Mouse (Mus musculus) neural tube, embryonic 14.5 days (tissue): ENCODE measurements at regions not wholly inside any gene's neighbourhood (a gene's known extent, or its start where the extent isn't known, plus 50 kb on each side); places are given as distances from the start of the nearest gene placed in this dataset.

ENCODE experiments used
- ATAC-seq: fragments of 200-750 bp; cut with Nextera tagmentation; 2 replicates; pipeline ENCODE4 v1.8.0; 2017; ENCODE audit warnings: low read depth, mild to moderate bottlenecking, moderate TSS enrichment, moderate library complexity
- H3K27ac ChIP-seq: fragments of 300-500 bp; sonication (generic); 2 replicates; pipeline ENCODE4 v1.5.1; 2014; ENCODE audit warnings: low read depth, mild to moderate bottlenecking, control low read depth, low read length, moderate library complexity, mixed read lengths
- H3K27me3 ChIP-seq: fragments of 300-500 bp; sonication (generic); 2 replicates; pipeline ENCODE4 v1.6.1; 2014; ENCODE audit warnings: low read length; ENCODE audit not compliant: control insufficient read depth, insufficient read depth
- H3K36me3 ChIP-seq: fragments of 300-500 bp; sonication (generic); 2 replicates; pipeline ENCODE4 v1.6.1; 2014; ENCODE audit warnings: low read length, mixed read lengths; ENCODE audit not compliant: control insufficient read depth, insufficient read depth
- H3K4me1 ChIP-seq: fragments of 300-500 bp; sonication (generic); 2 replicates; pipeline ENCODE4 v1.6.1; 2014; ENCODE audit warnings: low read length; ENCODE audit not compliant: control insufficient read depth, insufficient read depth
- H3K4me2 ChIP-seq: fragments of 300-500 bp; sonication (generic); 2 replicates; pipeline ENCODE4 v1.6.1; 2014; ENCODE audit warnings: mild to moderate bottlenecking, low read depth, low read length, control low read depth
- H3K4me3 ChIP-seq: fragments of 300-500 bp; sonication (generic); 2 replicates; pipeline ENCODE4 v1.5.1; 2014; ENCODE audit warnings: low read depth, low read length, control low read depth, mixed read lengths
- H3K9ac ChIP-seq: fragments of 300-500 bp; sonication (generic); replicated peaks from 2 replicates; pipeline ENCODE4 v1.6.1; 2014; ENCODE audit warnings: low read depth, mild to moderate bottlenecking, control low read depth, low read length, mixed read lengths
- H3K9me3 ChIP-seq: fragments of 300-500 bp; sonication (generic); 2 replicates; pipeline ENCODE4 v1.6.1; 2016; ENCODE audit warnings: low read length; ENCODE audit not compliant: control insufficient read depth
- WGBS: fragments of 180-500 bp; shearing (Covaris S2); extraction: QIAGEN DNeasy Blood & Tissue Kit; methylation state at CpG from one replicate; pipeline ENCODE4 v1.1.7; 2014; 5-methylcytosine and 5-hydroxymethylcytosine counted together

- Histone ChIP-seq H3K4me1 (no peaks in the 10 kb centered on the region), H3K9ac (no peak overlapping the region), H3K9me3 (no peaks in the 10 kb centered on the region), H3K36me3 (no peaks in the 10 kb centered on the region), H3K4me3 (no peak overlapping the region), H3K4me2 (no peak overlapping the region), H3K27ac (no peak overlapping the region), H3K27me3 (no peaks in the 10 kb centered on the region)
- no peak for ATAC-seq
- WGBS = 55% methylated on average over 9 of the region's 9 CpGs
Observed at GRCm38 (mm10) chr13:60071595-60071994, 105.6 kb downstream of the Gas1 start.

- no peaks in the 10 kb centered on the region for H3K4me1 ChIP-seq
- no peaks in the 10 kb centered on the region for H3K36me3 ChIP-seq
- ATAC-seq = no peak
- no peaks in the 10 kb centered on the region for H3K9me3 ChIP-seq
- 64% methylated on average over 9 of the region's 9 CpGs for WGBS
- no peaks in the 10 kb centered on the region for H3K27me3 ChIP-seq
- H3K4me3 ChIP-seq = no peak overlapping the region
- no peak overlapping the region for H3K9ac ChIP-seq
- H3K27ac ChIP-seq = no peak overlapping the region
- no peak overlapping the region for H3K4me2 ChIP-seq
Observed at GRCm38 (mm10) chr13:60069196-60069595, 108.0 kb downstream of the Gas1 start.

- no peak overlapping the region for H3K27ac ChIP-seq
- no peaks in the 10 kb centered on the region for H3K4me1 ChIP-seq
- no peak overlapping the region for H3K4me2 ChIP-seq
- H3K36me3 ChIP-seq = no peaks in the 10 kb centered on the region
- H3K4me3 ChIP-seq = no peak overlapping the region
- no peak overlapping the region for H3K9ac ChIP-seq
- H3K9me3 ChIP-seq = no peaks in the 10 kb centered on the region
- ATAC-seq = no peak
- WGBS = 82% methylated on average over 9 of the region's 9 CpGs
- H3K27me3 ChIP-seq = no peaks in the 10 kb centered on the region
Observed at GRCm38 (mm10) chr13:60067325-60067724, 109.8 kb downstream of the Gas1 start.

- Histone ChIP-seq H3K4me2 (no peak overlapping the region), H3K27me3 (no peaks in the 10 kb centered on the region), H3K9me3 (no peaks in the 10 kb centered on the region), H3K4me3 (no peak overlapping the region), H3K9ac (no peak overlapping the region), H3K27ac (no peak overlapping the region), H3K4me1 (no peaks in the 10 kb centered on the region), H3K36me3 (no peaks in the 10 kb centered on the region)
- WGBS = 84% methylated on average over 6 of the region's 6 CpGs
- no peak for ATAC-seq
Observed at GRCm38 (mm10) chr13:60061589-60061988, 115.6 kb downstream of the Gas1 start.

GRCm38 (mm10) chr13:60057761-60058274 lies 119.3 kb downstream of the Gas1 start:
- H3K4me2 ChIP-seq = no peak overlapping the region
- no peaks in the 10 kb centered on the region for H3K27me3 ChIP-seq
- H3K9me3 ChIP-seq = no peaks in the 10 kb centered on the region
- no peak overlapping the region for H3K9ac ChIP-seq
- H3K36me3 ChIP-seq = no peaks in the 10 kb centered on the region
- no peak for ATAC-seq
- WGBS = 33% methylated on average over 13 of the region's 13 CpGs
- H3K27ac ChIP-seq = no peak overlapping the region
- no peaks in the 10 kb centered on the region for H3K4me1 ChIP-seq
- no peak overlapping the region for H3K4me3 ChIP-seq

- no peak for ATAC-seq
- WGBS = 50% methylated on average over 3 of the region's 3 CpGs
- no peaks in the 10 kb centered on the region for H3K4me1 ChIP-seq
Observed at GRCm38 (mm10) chr13:60054531-60054930, 122.6 kb downstream of the Gas1 start.

GRCm38 (mm10) chr13:60054081-60054480 lies 123.1 kb downstream of the Gas1 start:
- H3K27ac ChIP-seq = no peak overlapping the region
- H3K4me3 ChIP-seq = no peak overlapping the region
- no peak overlapping the region for H3K4me2 ChIP-seq
- ATAC-seq = no peak
- WGBS = 68% methylated on average over 9 of the region's 9 CpGs
- H3K27me3 ChIP-seq = no peaks in the 10 kb centered on the region
- no peaks in the 10 kb centered on the region for H3K4me1 ChIP-seq
- H3K9ac ChIP-seq = no peak overlapping the region
- H3K36me3 ChIP-seq = no peaks in the 10 kb centered on the region
- no peaks in the 10 kb centered on the region for H3K9me3 ChIP-seq

More at GRCm38 (mm10) chr13:60054531-60054930, 122.6 kb downstream of the Gas1 start:
- Histone ChIP-seq H3K27ac (no peak overlapping the region), H3K9me3 (no peaks in the 10 kb centered on the region), H3K9ac (no peak overlapping the region), H3K27me3 (no peaks in the 10 kb centered on the region), H3K4me3 (no peak overlapping the region), H3K4me2 (no peak overlapping the region), H3K36me3 (no peaks in the 10 kb centered on the region)

- Histone ChIP-seq H3K27me3 (no peaks in the 10 kb centered on the region), H3K9ac (no peak overlapping the region), H3K36me3 (no peaks in the 10 kb centered on the region), H3K27ac (no peak overlapping the region), H3K4me3 (no peak overlapping the region), H3K4me2 (no peak overlapping the region), H3K9me3 (no peaks in the 10 kb centered on the region), H3K4me1 (no peaks in the 10 kb centered on the region)
- 92% methylated on average over 1 of the region's 1 CpGs for WGBS
- ATAC-seq = no peak
Observed at GRCm38 (mm10) chr13:60051866-60052265, 125.3 kb downstream of the Gas1 start.

GRCm38 (mm10) chr13:60050799-60051580 lies 126.2 kb downstream of the Gas1 start:
- no peaks in the 10 kb centered on the region for H3K27me3 ChIP-seq
- no peak overlapping the region for H3K27ac ChIP-seq
- H3K4me3 ChIP-seq = no peak overlapping the region
- no peak overlapping the region for H3K9ac ChIP-seq
- 47% methylated on average over 9 of the region's 9 CpGs for WGBS
- H3K36me3 ChIP-seq = no peaks in the 10 kb centered on the region
- H3K4me1 ChIP-seq = no peaks in the 10 kb centered on the region
- peak; percentile 81; the same call in 1 of the 2 replicates for ATAC-seq
- no peaks in the 10 kb centered on the region for H3K9me3 ChIP-seq
- no peak overlapping the region for H3K4me2 ChIP-seq
